Mouse (Mus musculus): ENCODE measurements around the gene Evi5l. TPM values are rescaled to one million over a fixed set of nuclear protein-coding genes. Genes with fewer than 3 reads are reported as not detected.
"Not testable (repeated sequence)": the region's sequence is repeated elsewhere in the genome, so short reads cannot be mapped to it uniquely, and the experiment has no call there.

Gene Evi5l
- polyA plus RNA-seq, 1 experiment = 22.4 TPM

DNA sequence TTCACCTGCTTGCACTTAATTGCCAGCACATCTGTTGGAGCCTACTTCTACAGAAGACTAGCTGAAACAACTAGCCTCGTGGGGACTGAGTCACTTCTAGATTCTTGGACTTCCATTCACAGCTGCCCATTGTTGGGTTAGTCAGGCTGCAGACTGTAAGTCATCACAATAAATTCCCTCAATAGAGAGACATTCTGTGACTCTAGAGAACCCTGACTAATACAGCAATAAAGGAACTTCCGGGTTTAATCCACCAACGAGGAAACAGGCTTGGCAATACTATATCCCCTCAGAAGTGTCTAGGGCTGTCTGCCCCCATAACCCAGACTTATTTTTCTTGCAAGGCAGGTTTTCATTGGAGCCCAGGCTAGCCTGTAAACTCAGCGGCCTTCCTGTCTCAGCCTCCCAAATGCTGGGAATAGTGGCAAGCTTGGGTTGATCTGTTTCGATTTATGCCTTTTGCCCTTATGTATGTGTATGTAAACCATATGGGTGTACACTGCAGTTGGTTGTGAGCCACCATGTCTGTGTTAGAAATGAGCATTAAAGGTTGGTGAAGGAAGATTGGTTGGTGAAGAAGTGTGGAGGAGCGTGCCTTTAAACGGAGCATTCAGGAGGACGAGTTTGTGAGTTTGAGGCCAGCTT, 85.9 kb downstream of the Evi5l start:
- no peak for DNase-seq
- Histone ChIP-seq H3K4me3 (ENCODE audit: insufficient read depth, low read depth, low read length) (peak overlapping the region; percentile 84), H3K27ac (ENCODE audit: insufficient read depth, low read depth, low read length) (no peak overlapping the region), H3K27me3 (replicated peaks; ENCODE audit: control insufficient read depth, insufficient read depth, low read length) (no peaks in the 10 kb centered on the region), H3K4me1 (ENCODE audit: control insufficient read depth, insufficient read depth, low read length) (peaks cover 3% of the 10 kb centered on the region; the same call in 1 of the 2 replicates), H3K36me3 (ENCODE audit: control insufficient read depth, insufficient read depth, low read length) (no peaks in the 10 kb centered on the region; the same call in 1 of the 2 replicates)
- TF ChIP-seq POLR2A (IDR thresholded peaks at IDR 0.05; ENCODE audit: low read depth, low read length) (no peak), CTCF (conservative IDR thresholded peaks at IDR 0.05; ENCODE audit: insufficient read depth, insufficient read length, low read depth, low read length) (no peak)
- WGBS = 42% methylated on average over 8 of the region's 8 CpGs

DNA sequence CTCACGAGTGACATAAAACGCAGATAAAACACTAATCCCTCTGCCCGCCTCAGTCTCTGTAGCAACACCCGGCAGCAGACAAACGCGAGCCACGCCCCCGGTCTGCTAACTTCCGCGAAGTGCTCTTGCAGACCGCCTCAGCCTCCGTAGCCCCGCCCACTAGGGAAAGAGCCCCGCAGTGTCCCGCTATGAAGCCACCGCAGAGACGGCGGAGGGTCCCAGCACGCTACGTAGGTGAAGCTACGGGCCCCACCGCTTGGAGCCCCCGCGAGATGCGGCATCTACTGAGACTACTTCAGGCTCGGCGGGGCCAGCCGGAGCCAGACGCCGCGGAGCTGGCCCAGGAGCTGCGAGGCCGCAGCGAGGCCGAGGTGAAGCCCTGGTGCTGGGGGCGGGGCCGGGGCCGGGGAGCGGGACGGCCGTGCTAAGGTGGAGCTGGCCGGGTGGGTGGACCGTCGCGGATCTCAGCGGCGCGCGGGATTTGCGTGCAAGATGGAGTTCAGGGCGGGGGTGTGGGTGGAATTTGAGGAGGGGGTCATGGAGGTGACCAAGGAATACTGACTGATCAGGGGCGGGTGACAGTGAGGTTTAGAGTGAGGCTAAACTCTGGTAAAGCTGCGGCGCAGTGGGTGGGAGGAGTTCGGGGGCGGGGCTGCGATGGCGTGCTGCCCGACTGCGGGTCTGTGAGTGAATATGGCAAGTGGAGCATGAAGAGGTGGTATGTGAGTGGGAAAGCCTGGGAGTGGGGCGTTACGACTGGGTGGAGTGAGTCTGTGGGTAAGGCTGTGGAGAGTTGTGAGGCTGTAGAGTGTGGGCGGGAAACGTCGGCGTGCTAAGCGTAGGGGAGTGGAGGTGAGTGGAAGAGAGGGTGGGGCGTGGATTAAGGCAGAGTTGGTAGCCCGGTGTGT, 86.8 kb downstream of the Evi5l start, which contains the start of gene Snapc2:
TSS of gene Snapc2 (plus strand) at position 147 of the 908 bp plus-strand sequence.
- H3K4me1 ChIP-seq (ENCODE audit: control insufficient read depth, insufficient read depth, low read length) = peaks cover 3% of the 10 kb centered on the region; the same call in 1 of the 2 replicates
- H3K27ac ChIP-seq (ENCODE audit: insufficient read depth, low read depth, low read length) = peak within 1 kb of the TSS; percentile 79
- peak within 1 kb of the TSS; percentile 84 for H3K4me3 ChIP-seq (ENCODE audit: insufficient read depth, low read depth, low read length)
- no peaks in the 10 kb centered on the region; the same call in 1 of the 2 replicates for H3K36me3 ChIP-seq (ENCODE audit: control insufficient read depth, insufficient read depth, low read length)
- under 1% methylated on average over 69 of the region's 69 CpGs for WGBS
- no peaks in the 10 kb centered on the region for H3K27me3 ChIP-seq (replicated peaks; ENCODE audit: control insufficient read depth, insufficient read depth, low read length)
- DNase-seq = peak; percentile 98
- peak; percentile 23 for TF ChIP-seq POLR2A (IDR thresholded peaks at IDR 0.05; ENCODE audit: low read depth, low read length)
- no peak for TF ChIP-seq CTCF (conservative IDR thresholded peaks at IDR 0.05; ENCODE audit: insufficient read depth, insufficient read length, low read depth, low read length)

DNA sequence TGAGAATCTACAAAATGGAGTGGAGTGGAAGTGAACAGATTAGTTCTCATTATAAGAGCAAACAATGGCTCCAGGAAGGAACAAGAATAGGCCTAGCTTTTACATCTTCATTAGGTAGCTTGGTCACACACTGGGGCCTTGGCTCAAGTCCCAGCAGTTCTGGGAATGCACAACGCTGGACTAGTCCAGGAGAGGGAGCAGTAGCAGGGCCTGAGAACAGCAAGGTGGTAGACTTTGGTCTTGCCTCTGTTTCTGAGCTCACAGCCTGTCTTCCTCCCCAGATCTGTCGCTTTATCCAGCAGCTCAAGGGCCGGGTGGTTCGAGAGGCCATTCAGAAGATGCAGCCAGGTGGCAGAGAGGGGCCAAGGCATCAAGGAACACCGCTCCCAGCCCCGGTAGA, 87.6 kb downstream of the Evi5l start:
- WGBS = 44% methylated on average over 6 of the region's 6 CpGs
- peak; percentile 94 for DNase-seq
- H3K36me3 ChIP-seq (ENCODE audit: control insufficient read depth, insufficient read depth, low read length) = no peaks in the 10 kb centered on the region; the same call in 1 of the 2 replicates
- no peak overlapping the region for H3K27ac ChIP-seq (ENCODE audit: insufficient read depth, low read depth, low read length)
- peaks cover 3% of the 10 kb centered on the region; the same call in 1 of the 2 replicates for H3K4me1 ChIP-seq (ENCODE audit: control insufficient read depth, insufficient read depth, low read length)
- H3K4me3 ChIP-seq (ENCODE audit: insufficient read depth, low read depth, low read length) = no peak overlapping the region
- H3K27me3 ChIP-seq (replicated peaks; ENCODE audit: control insufficient read depth, insufficient read depth, low read length) = no peaks in the 10 kb centered on the region
- TF ChIP-seq POLR2A (IDR thresholded peaks at IDR 0.05; ENCODE audit: low read depth, low read length) (no peak), CTCF (conservative IDR thresholded peaks at IDR 0.05; ENCODE audit: insufficient read depth, insufficient read length, low read depth, low read length) (peak; percentile 74)

DNA sequence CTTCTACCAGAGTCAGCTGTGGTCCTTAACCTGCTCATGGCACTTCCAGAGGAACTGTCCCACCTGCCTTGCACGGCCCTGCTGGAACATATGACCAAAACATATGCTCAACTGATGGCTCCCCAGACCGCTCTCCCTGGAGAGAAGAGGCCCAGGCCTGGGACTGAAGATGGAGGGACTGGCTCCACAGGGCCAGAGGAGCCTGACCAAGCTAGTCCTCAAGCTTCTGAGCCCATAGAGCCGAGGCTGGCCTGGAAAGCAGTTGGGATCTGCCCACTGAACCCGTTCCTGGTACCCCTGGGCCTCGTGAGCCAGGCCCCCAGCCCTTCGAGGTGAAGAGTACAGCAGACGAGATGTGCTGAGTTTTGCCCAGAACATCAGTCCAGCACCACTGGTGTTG, 89.1 kb downstream of the Evi5l start:
- H3K4me3 ChIP-seq (ENCODE audit: insufficient read depth, low read depth, low read length); H3K36me3 ChIP-seq (ENCODE audit: control insufficient read depth, insufficient read depth, low read length); H3K27me3 ChIP-seq (replicated peaks; ENCODE audit: control insufficient read depth, insufficient read depth, low read length); H3K4me1 ChIP-seq (ENCODE audit: control insufficient read depth, insufficient read depth, low read length); DNase-seq; H3K27ac ChIP-seq (ENCODE audit: insufficient read depth, low read depth, low read length): not testable (repeated sequence)
- WGBS = 88% methylated on average over 7 of the region's 7 CpGs

DNA sequence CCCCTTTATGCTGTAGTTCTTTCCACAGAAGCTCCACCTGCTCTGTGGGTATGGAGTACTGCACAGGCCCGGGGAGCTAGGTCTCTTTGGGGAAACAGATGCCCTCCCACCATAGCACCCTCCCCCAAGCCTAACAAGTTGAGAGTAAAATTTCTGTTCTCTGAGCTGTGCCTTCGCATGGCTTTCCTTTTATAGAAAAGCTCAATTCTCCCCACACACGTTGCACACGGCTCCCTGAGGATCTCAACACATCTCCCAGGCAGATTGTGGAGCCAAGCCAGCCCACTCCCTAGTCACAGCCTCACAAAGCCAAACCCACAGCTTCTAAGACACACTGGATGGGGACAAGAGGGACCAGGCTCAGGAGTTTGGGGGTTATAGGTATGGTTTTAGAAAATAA, 90.5 kb downstream of the Evi5l start:
- Histone ChIP-seq H3K36me3 (ENCODE audit: control insufficient read depth, insufficient read depth, low read length) (no peaks in the 10 kb centered on the region; the same call in 1 of the 2 replicates), H3K4me3 (ENCODE audit: insufficient read depth, low read depth, low read length) (no peak overlapping the region), H3K4me1 (ENCODE audit: control insufficient read depth, insufficient read depth, low read length) (peaks cover 3% of the 10 kb centered on the region; the same call in 1 of the 2 replicates), H3K27me3 (replicated peaks; ENCODE audit: control insufficient read depth, insufficient read depth, low read length) (no peaks in the 10 kb centered on the region), H3K27ac (ENCODE audit: insufficient read depth, low read depth, low read length) (no peak overlapping the region)
- TF ChIP-seq CTCF (conservative IDR thresholded peaks at IDR 0.05; ENCODE audit: insufficient read depth, insufficient read length, low read depth, low read length) (no peak), POLR2A (IDR thresholded peaks at IDR 0.05; ENCODE audit: low read depth, low read length) (no peak)
- WGBS = 49% methylated on average over 4 of the region's 4 CpGs
- DNase-seq = no peak

DNA sequence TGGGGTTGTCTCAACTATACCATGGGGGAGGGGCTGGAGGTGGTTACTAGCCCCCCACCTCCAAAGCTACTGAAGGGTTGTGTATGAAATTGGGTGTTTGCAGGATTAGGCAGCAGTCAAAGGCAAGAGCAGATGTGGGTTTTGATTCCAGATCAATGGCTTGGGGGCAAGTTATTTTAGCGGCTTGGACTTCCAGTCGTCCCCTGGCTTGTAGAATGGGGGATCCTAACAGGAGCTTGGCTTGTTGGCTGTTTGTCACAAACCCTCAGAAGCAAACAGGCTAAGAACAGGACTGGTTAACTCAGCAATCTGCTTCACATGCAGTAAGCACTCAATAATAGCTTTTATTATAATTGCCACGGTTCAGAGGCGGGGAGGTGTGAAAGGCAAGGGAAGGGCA, 91.0 kb downstream of the Evi5l start:
- H3K27me3 ChIP-seq (replicated peaks; ENCODE audit: control insufficient read depth, insufficient read depth, low read length) = no peaks in the 10 kb centered on the region
- 70% methylated on average over 4 of the region's 4 CpGs for WGBS
- TF ChIP-seq CTCF (conservative IDR thresholded peaks at IDR 0.05; ENCODE audit: insufficient read depth, insufficient read length, low read depth, low read length) (no peak), POLR2A (IDR thresholded peaks at IDR 0.05; ENCODE audit: low read depth, low read length) (no peak)
- no peak overlapping the region for H3K27ac ChIP-seq (ENCODE audit: insufficient read depth, low read depth, low read length)
- DNase-seq = no peak
- no peak overlapping the region for H3K4me3 ChIP-seq (ENCODE audit: insufficient read depth, low read depth, low read length)
- H3K4me1 ChIP-seq (ENCODE audit: control insufficient read depth, insufficient read depth, low read length) = peaks cover 3% of the 10 kb centered on the region; the same call in 1 of the 2 replicates
- H3K36me3 ChIP-seq (ENCODE audit: control insufficient read depth, insufficient read depth, low read length) = no peaks in the 10 kb centered on the region; the same call in 1 of the 2 replicates

DNA sequence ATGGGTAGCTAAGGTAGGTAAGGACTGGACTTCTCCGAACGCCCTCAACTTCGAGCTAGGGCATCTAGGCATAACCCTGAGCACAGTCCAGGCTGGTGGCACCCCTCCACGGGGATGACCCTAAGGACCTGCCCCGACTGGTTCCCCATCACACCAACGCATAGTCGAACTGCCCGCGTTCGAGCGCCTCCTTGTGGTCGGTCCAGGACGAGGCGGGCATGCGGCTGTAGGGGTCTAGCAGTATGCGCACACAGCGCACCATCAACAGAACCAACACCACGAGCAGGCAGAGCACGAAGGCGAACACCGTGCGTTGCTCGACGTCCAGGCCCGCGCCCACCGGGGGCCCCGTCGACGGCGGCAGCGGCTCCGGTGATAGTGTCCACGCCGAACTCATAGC, 91.9 kb downstream of the Evi5l start:
- TF ChIP-seq CTCF (conservative IDR thresholded peaks at IDR 0.05; ENCODE audit: insufficient read depth, insufficient read length, low read depth, low read length) = peak; percentile 66
- no peak for TF ChIP-seq POLR2A (IDR thresholded peaks at IDR 0.05; ENCODE audit: low read depth, low read length)
- no peaks in the 10 kb centered on the region for H3K27me3 ChIP-seq (replicated peaks; ENCODE audit: control insufficient read depth, insufficient read depth, low read length)
- no peaks in the 10 kb centered on the region; the same call in 1 of the 2 replicates for H3K36me3 ChIP-seq (ENCODE audit: control insufficient read depth, insufficient read depth, low read length)
- DNase-seq = peak; percentile 51
- H3K4me3 ChIP-seq (ENCODE audit: insufficient read depth, low read depth, low read length) = peak overlapping the region; percentile 45
- H3K4me1 ChIP-seq (ENCODE audit: control insufficient read depth, insufficient read depth, low read length) = no peaks in the 10 kb centered on the region; the same call in 1 of the 2 replicates
- 4% methylated on average over 35 of the region's 35 CpGs for WGBS
- no peak overlapping the region for H3K27ac ChIP-seq (ENCODE audit: insufficient read depth, low read depth, low read length)

Measured in kidney, adult 2 months (tissue).